Mouse (Mus musculus): Measurements from ENCODE around the gene Hspa1b. TPM values are rescaled to one million over a fixed set of nuclear protein-coding genes. Genes with fewer than 3 reads are reported as not detected.
A peak's percentile ranks its signal among the peaks of the same experiment; 100 is the strongest.
"Not testable (repeated sequence)": the region's sequence is repeated elsewhere in the genome, so short reads cannot be mapped to it uniquely, and the experiment has no call there.

The Hspa1b gene
- total and polyA plus RNA-seq, 3 experiments = 0.08 to 0.15 TPM; not detected in 1

DNA sequence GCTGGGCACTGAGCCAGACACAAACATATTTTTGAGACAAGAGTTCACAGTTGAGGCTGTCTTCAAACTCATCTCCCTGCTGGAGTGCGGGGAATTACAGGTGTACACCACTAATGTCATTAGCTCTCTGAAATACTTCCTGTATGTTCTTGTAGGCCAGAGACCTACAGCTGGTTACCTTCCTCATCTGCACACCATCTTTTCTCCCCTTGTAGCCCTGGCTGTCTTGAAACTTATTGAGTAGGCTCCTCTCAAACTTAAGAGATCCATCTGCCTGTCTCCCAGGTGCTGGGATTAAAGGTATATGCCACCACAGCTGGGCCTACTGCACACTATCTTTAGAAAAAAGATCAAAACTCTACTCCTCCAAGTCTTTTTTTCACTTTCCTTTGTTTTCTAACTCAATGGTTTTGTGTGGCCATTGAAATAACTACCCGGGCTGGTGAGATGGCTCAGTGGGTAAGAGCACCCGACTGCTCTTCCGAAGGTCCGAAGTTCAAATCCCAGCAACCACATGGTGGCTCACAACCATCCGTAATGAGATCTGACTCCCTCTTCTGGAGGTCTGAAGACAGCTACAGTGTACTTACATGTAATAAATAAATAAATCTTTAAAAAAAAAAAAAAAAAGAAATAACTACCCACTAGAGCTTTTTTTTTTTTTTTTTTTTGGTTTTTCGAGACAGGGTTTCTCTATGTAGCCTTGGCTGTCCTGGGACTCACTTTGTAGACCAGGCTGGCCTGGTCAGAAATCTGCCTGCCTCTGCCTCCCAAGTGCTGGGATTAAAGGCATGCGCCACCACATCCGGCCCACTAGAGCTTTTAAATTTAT is 10.1 kb downstream of the Hspa1b start:
- H3K9ac ChIP-seq (ENCODE audit: insufficient read depth, low read depth); H3K4me2 ChIP-seq (ENCODE audit: insufficient read depth, low read depth, poor library complexity, severe bottlenecking); H3K27ac ChIP-seq (ENCODE audit: insufficient read depth, low read depth); H3K9me3 ChIP-seq (replicated peaks; ENCODE audit: low read length); dilution Hi-C loops (cut with MboI; ENCODE audit: extremely low pct_ligation_motif_present, extremely low pct_unique_long_range_greater_than_20kb, low sequenced_read_pairs); H3K27me3 ChIP-seq (replicated peaks); H3K4me3 ChIP-seq (replicated peaks in 1 of 3; ENCODE audit: low read depth in 2 of 3, low read length in 2 of 3, poor library complexity in 1 of 3); in situ Hi-C loops (cut with MboI; ENCODE audit: low pct_ligation_motif_present, low pct_unique_long_range_greater_than_20kb, low sequenced_read_pairs): not testable (repeated sequence)
- Histone ChIP-seq H3K4me1 (ENCODE audit: control insufficient read depth in 1 of 2, insufficient read depth in 2 of 2) (peaks cover 10 to 19% of the 10 kb centered on the region in 2 experiments; a peak in 3 of 4 replicates), H3K79me2 (replicated peaks; ENCODE audit: control insufficient read depth, extremely low read depth, insufficient read depth, poor library complexity, severe bottlenecking) (peaks cover 19% of the 10 kb centered on the region), H3K36me3 (replicated peaks in 1 of 2; ENCODE audit: control insufficient read depth in 1 of 2, insufficient read depth in 1 of 2, low read length in 1 of 2) (peaks cover 15 to 36% of the 10 kb centered on the region in 2 experiments)
- TF ChIP-seq POLR2AphosphoS2 (IDR thresholded peaks at IDR 0.05; ENCODE audit: low read depth, low read length) (peak; percentile 96), POLR2A (IDR thresholded peaks at IDR 0.05; ENCODE audit: low read depth, low read length) (peak; percentile 31; the same call in 1 of the 2 replicates), MYC (IDR thresholded peaks at IDR 0.05; ENCODE audit: low read depth, low read length) (peak; percentile 32; the same call in 1 of the 2 replicates), ZMIZ1 (IDR thresholded peaks at IDR 0.05; ENCODE audit: low read depth, low read length) (peak; percentile 82), TBP (conservative IDR thresholded peaks at IDR 0.05; ENCODE audit: low read depth, low read length) (0 out of 2 replicates have a peak, but pooled peaks have one; percentile 54), CHD2 (IDR thresholded peaks at IDR 0.05; ENCODE audit: low read length) (peak; percentile 79; the same call in 1 of the 2 replicates), CTCF (conservative IDR thresholded peaks at IDR 0.05 in 1 of 2, IDR thresholded peaks at IDR 0.05 in 1 of 2; ENCODE audit: low read depth in 2 of 2, low read length in 2 of 2) (peak in 1 of 2 experiments; percentile 13; a peak in 1 of 4 replicates), ZNF384 (IDR thresholded peaks at IDR 0.05; ENCODE audit: low read depth, low read length) (peak; percentile 71)
- DNase-seq (ENCODE audit: extremely low read depth) = peak; percentile 53

DNA sequence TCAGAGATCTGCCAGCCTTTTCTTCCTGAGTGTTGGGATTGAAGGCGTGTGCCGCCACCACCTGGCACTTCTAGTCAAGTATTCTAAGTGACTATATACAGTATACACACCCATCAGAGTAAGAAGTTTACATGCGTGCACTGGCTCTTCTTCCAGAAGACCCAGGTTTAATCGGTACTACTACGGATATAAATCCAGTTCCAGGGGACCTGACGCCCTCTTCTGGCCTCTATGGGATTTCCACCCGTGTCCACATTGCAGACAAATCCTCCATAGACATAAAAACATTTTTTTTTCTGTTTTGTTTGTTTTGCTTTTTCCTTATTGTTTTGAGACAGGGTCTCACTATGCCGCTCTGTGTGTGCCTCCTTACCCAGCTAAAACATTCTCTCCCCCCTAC is 11.4 kb downstream of the Hspa1b start:
- H3K4me1 ChIP-seq (ENCODE audit: control insufficient read depth in 1 of 2, insufficient read depth in 2 of 2) = peaks cover 10 to 15% of the 10 kb centered on the region in 2 experiments; a peak in 3 of 4 replicates
- TF ChIP-seq MYC (IDR thresholded peaks at IDR 0.05; ENCODE audit: low read depth, low read length) (no peak), RAD21 (IDR thresholded peaks at IDR 0.05; ENCODE audit: low read depth, low read length) (peak; percentile 17), CTCF (conservative IDR thresholded peaks at IDR 0.05 in 1 of 2, IDR thresholded peaks at IDR 0.05 in 1 of 2; ENCODE audit: low read depth in 2 of 2, low read length in 2 of 2) (peak; percentile 36 to 56; a peak in 3 of 4 replicates), SMC3 (IDR thresholded peaks at IDR 0.05; ENCODE audit: low read depth, low read length) (peak; percentile 10; the same call in 1 of the 2 replicates), CHD2 (IDR thresholded peaks at IDR 0.05; ENCODE audit: low read length) (no peak), JUND (conservative IDR thresholded peaks at IDR 0.05; ENCODE audit: low read depth, low read length) (no peak), GABPA (IDR thresholded peaks at IDR 0.05; ENCODE audit: insufficient replicate concordance, low read depth, low read length) (no peak)
- H3K9ac ChIP-seq (ENCODE audit: insufficient read depth, low read depth) = no peak overlapping the region
- H3K79me2 ChIP-seq (replicated peaks; ENCODE audit: control insufficient read depth, extremely low read depth, insufficient read depth, poor library complexity, severe bottlenecking) = peaks cover 19% of the 10 kb centered on the region
- H3K36me3 ChIP-seq (replicated peaks in 1 of 2; ENCODE audit: control insufficient read depth in 1 of 2, insufficient read depth in 1 of 2, low read length in 1 of 2) = peaks cover 15 to 36% of the 10 kb centered on the region in 2 experiments
- H3K9me3 ChIP-seq (replicated peaks; ENCODE audit: low read length) = no peaks in the 10 kb centered on the region
- H3K27me3 ChIP-seq (replicated peaks) = no peaks in the 10 kb centered on the region
- H3K27ac ChIP-seq (ENCODE audit: insufficient read depth, low read depth) = no peak overlapping the region
- H3K4me3 ChIP-seq (replicated peaks in 1 of 3; ENCODE audit: low read depth in 2 of 3, low read length in 2 of 3, poor library complexity in 1 of 3) = no peak overlapping the region
- H3K4me2 ChIP-seq (ENCODE audit: insufficient read depth, low read depth, poor library complexity, severe bottlenecking) = no peak overlapping the region
- peak; percentile 46 for DNase-seq (ENCODE audit: extremely low read depth)
- dilution Hi-C loops (cut with MboI; ENCODE audit: extremely low pct_ligation_motif_present, extremely low pct_unique_long_range_greater_than_20kb, low sequenced_read_pairs) (no loop called here), in situ Hi-C loops (cut with MboI; ENCODE audit: low pct_ligation_motif_present, low pct_unique_long_range_greater_than_20kb, low sequenced_read_pairs) (no loop called here)
